Mouse (Mus musculus) heart, embryonic 13.5 days (tissue): ENCODE results near the gene Zkscan2. TPM values are rescaled to one million over a fixed set of nuclear protein-coding genes. Genes with fewer than 3 reads are reported as not detected.

Source experiments
- ATAC-seq: fragments of 200-750 bp; cut with Nextera tagmentation; 2 replicates; pipeline ENCODE4 v1.8.0; 2017; ENCODE audit warnings: moderate TSS enrichment; ENCODE audit not compliant: insufficient number of reproducible peaks, low FRiP score, low TSS enrichment; ENCODE audit errors: extremely low read depth
- H3K27ac ChIP-seq: fragments of 300-500 bp; sonication (generic); replicated peaks from 2 replicates; pipeline ENCODE4 v1.5.1; 2015; ENCODE audit warnings: moderate library complexity, mild to moderate bottlenecking, inconsistent platforms
- H3K27me3 ChIP-seq: fragments of 300-500 bp; sonication (generic); replicated peaks from 2 replicates; pipeline ENCODE4 v1.6.1; 2015; ENCODE audit warnings: mild to moderate bottlenecking, inconsistent platforms
- H3K36me3 ChIP-seq: fragments of 300-500 bp; sonication (generic); 2 replicates; pipeline ENCODE4 v1.6.1; 2015; ENCODE audit warnings: mild to moderate bottlenecking, inconsistent platforms
- H3K4me1 ChIP-seq: fragments of 300-500 bp; sonication (generic); 2 replicates; pipeline ENCODE4 v1.6.1; 2015; ENCODE audit warnings: inconsistent platforms
- H3K4me2 ChIP-seq: fragments of 300-500 bp; sonication (generic); 2 replicates; pipeline ENCODE4 v1.6.1; 2015; ENCODE audit warnings: inconsistent platforms, mild to moderate bottlenecking, moderate library complexity
- H3K4me3 ChIP-seq: fragments of 300-500 bp; sonication (generic); 2 replicates; pipeline ENCODE4 v1.5.1; 2015; ENCODE audit warnings: moderate library complexity, mild to moderate bottlenecking, inconsistent platforms
- H3K9ac ChIP-seq: fragments of 300-500 bp; sonication (generic); 2 replicates; pipeline ENCODE4 v1.6.1; 2015; ENCODE audit warnings: inconsistent platforms, mild to moderate bottlenecking, moderate library complexity
- H3K9me3 ChIP-seq: fragments of 300-500 bp; sonication (generic); 2 replicates; pipeline ENCODE4 v1.6.1; 2016; ENCODE audit warnings: inconsistent platforms
- WGBS: fragments of 180-500 bp; shearing (Covaris S2); methylation state at CpG from one replicate; pipeline ENCODE4 v1.1.7; 2015; ENCODE audit warnings: mixed read lengths; 5-methylcytosine and 5-hydroxymethylcytosine counted together
- polyA plus RNA-seq: library from polyadenylated mRNA; unstranded; fragments of >200 nt; fragmentation: Nextera tagmentation; extraction: Ambion mirVana; gene quantifications from 2 replicates; pipeline ENCODE4 v1.2.1, GENCODE M21; 2015

Gene Zkscan2
- polyA plus RNA-seq, 1 experiment from 2014 or later: 1.8 TPM

- WGBS: 77% methylated on average over 4 of the region's 4 CpGs
- Histone ChIP-seq H3K9me3 (no peaks in the 10 kb centered on the region), H3K36me3 (no peaks in the 10 kb centered on the region), H3K4me3 (no peak overlapping the region), H3K9ac (no peak overlapping the region), H3K27me3 (no peaks in the 10 kb centered on the region), H3K4me2 (0 out of 2 replicates have a peak overlapping the region, but pooled peaks have one; percentile 42), H3K4me1 (peaks cover 39% of the 10 kb centered on the region), H3K27ac (no peak overlapping the region)
- ATAC-seq: no peak
Measured at GRCm38 (mm10) chr7:123463569-123463968, 36.7 kb downstream of the Zkscan2 start.

GRCm38 (mm10) chr7:123462070-123462501 is 38.2 kb downstream of the Zkscan2 start, which contains the start of gene Aqp8:
Aqp8 (plus strand) TSS chr7:123462291.
- Histone ChIP-seq H3K27ac (0 out of 2 replicates have a peak within 1 kb of the TSS, but pooled peaks have one; percentile 8), H3K9me3 (no peaks in the 10 kb centered on the region), H3K4me2 (peak within 1 kb of the TSS; percentile 42), H3K36me3 (no peaks in the 10 kb centered on the region), H3K4me3 (no peak within 1 kb of the TSS), H3K4me1 (peaks cover 34% of the 10 kb centered on the region), H3K9ac (no peak within 1 kb of the TSS), H3K27me3 (no peaks in the 10 kb centered on the region)
- 29% methylated on average over 9 of the region's 9 CpGs for WGBS
- ATAC-seq: 0 out of 2 replicates have a peak, but pooled peaks have one; percentile 51

- H3K27ac ChIP-seq: no peak overlapping the region
- peak overlapping the region; percentile 42; the same call in 1 of the 2 replicates for H3K4me2 ChIP-seq
- peaks cover 31% of the 10 kb centered on the region for H3K4me1 ChIP-seq
- no peak for ATAC-seq
- no peaks in the 10 kb centered on the region for H3K9me3 ChIP-seq
- H3K27me3 ChIP-seq: no peaks in the 10 kb centered on the region
- no peak overlapping the region for H3K9ac ChIP-seq
- no peak overlapping the region for H3K4me3 ChIP-seq
- 86% methylated on average over 4 of the region's 4 CpGs for WGBS
- H3K36me3 ChIP-seq: no peaks in the 10 kb centered on the region
Measured at GRCm38 (mm10) chr7:123461316-123461715, 38.9 kb downstream of the Zkscan2 start.

GRCm38 (mm10) chr7:123459247-123459646 is 41.0 kb downstream of the Zkscan2 start:
- Histone ChIP-seq H3K9ac (no peak overlapping the region), H3K4me1 (peaks cover 31% of the 10 kb centered on the region), H3K36me3 (no peaks in the 10 kb centered on the region), H3K4me3 (no peak overlapping the region), H3K27ac (peak overlapping the region; percentile 13; the same call in 1 of the 2 replicates), H3K9me3 (no peaks in the 10 kb centered on the region), H3K4me2 (no peak overlapping the region; the same call in 1 of the 2 replicates), H3K27me3 (no peaks in the 10 kb centered on the region)
- ATAC-seq: no peak
- WGBS: 43% methylated on average over 4 of the region's 4 CpGs

GRCm38 (mm10) chr7:123458309-123458708 is 41.9 kb downstream of the Zkscan2 start:
- no peak overlapping the region for H3K9ac ChIP-seq
- no peaks in the 10 kb centered on the region for H3K9me3 ChIP-seq
- H3K36me3 ChIP-seq: no peaks in the 10 kb centered on the region
- no peak overlapping the region for H3K4me2 ChIP-seq
- no peak overlapping the region for H3K4me3 ChIP-seq
- H3K4me1 ChIP-seq: peaks cover 35% of the 10 kb centered on the region
- WGBS: 82% methylated on average over 4 of the region's 4 CpGs
- H3K27ac ChIP-seq: no peak overlapping the region
- H3K27me3 ChIP-seq: no peaks in the 10 kb centered on the region
- ATAC-seq: no peak

GRCm38 (mm10) chr7:123455088-123455487 is 45.2 kb downstream of the Zkscan2 start:
- Histone ChIP-seq H3K4me1 (peaks cover 28% of the 10 kb centered on the region), H3K9ac (no peak overlapping the region), H3K9me3 (no peaks in the 10 kb centered on the region), H3K27me3 (no peaks in the 10 kb centered on the region), H3K4me2 (no peak overlapping the region), H3K36me3 (no peaks in the 10 kb centered on the region), H3K27ac (no peak overlapping the region), H3K4me3 (no peak overlapping the region)
- 82% methylated on average over 3 of the region's 3 CpGs for whole genome bisulfite sequencing
- ATAC-seq: no peak

- 57% methylated on average over 8 of the region's 8 CpGs for WGBS
- H3K4me1 ChIP-seq: peaks cover 15% of the 10 kb centered on the region
- ATAC-seq: no peak
- H3K36me3 ChIP-seq: no peaks in the 10 kb centered on the region
- H3K4me3 ChIP-seq: no peak overlapping the region
- H3K4me2 ChIP-seq: no peak overlapping the region
- H3K9me3 ChIP-seq: no peaks in the 10 kb centered on the region
- no peaks in the 10 kb centered on the region for H3K27me3 ChIP-seq
- 0 out of 2 replicates have a peak overlapping the region, but pooled peaks have one; percentile 12 for H3K27ac ChIP-seq
- H3K9ac ChIP-seq: no peak overlapping the region
Measured at GRCm38 (mm10) chr7:123453066-123453465, 47.2 kb downstream of the Zkscan2 start.

- 63% methylated on average over 6 of the region's 6 CpGs for WGBS
- no peaks in the 10 kb centered on the region for H3K27me3 ChIP-seq
- no peak overlapping the region for H3K4me3 ChIP-seq
- no peak overlapping the region for H3K27ac ChIP-seq
- H3K9ac ChIP-seq: no peak overlapping the region
- peaks cover 15% of the 10 kb centered on the region for H3K4me1 ChIP-seq
- no peaks in the 10 kb centered on the region for H3K9me3 ChIP-seq
- no peaks in the 10 kb centered on the region for H3K36me3 ChIP-seq
- no peak for ATAC-seq
- no peak overlapping the region for H3K4me2 ChIP-seq
Measured at GRCm38 (mm10) chr7:123452551-123452950, 47.7 kb downstream of the Zkscan2 start.

GRCm38 (mm10) chr7:123450515-123450914 is 49.7 kb downstream of the Zkscan2 start:
- Histone ChIP-seq H3K4me2 (no peak overlapping the region), H3K27ac (no peak overlapping the region), H3K27me3 (no peaks in the 10 kb centered on the region), H3K9ac (no peak overlapping the region), H3K36me3 (no peaks in the 10 kb centered on the region), H3K4me1 (peaks cover 15% of the 10 kb centered on the region), H3K4me3 (no peak overlapping the region), H3K9me3 (no peaks in the 10 kb centered on the region)
- ATAC-seq: no peak
- WGBS: 79% methylated on average over 2 of the region's 2 CpGs

GRCm38 (mm10) chr7:123449676-123450075 is 50.6 kb downstream of the Zkscan2 start:
- H3K4me3 ChIP-seq: no peak overlapping the region
- H3K27ac ChIP-seq: no peak overlapping the region
- no peaks in the 10 kb centered on the region for H3K9me3 ChIP-seq
- 79% methylated on average over 10 of the region's 10 CpGs for WGBS
- H3K9ac ChIP-seq: no peak overlapping the region
- no peaks in the 10 kb centered on the region for H3K27me3 ChIP-seq
- no peak for ATAC-seq
- H3K36me3 ChIP-seq: no peaks in the 10 kb centered on the region
- no peak overlapping the region for H3K4me2 ChIP-seq
- H3K4me1 ChIP-seq: peaks cover 15% of the 10 kb centered on the region

GRCm38 (mm10) chr7:123448794-123449193 is 51.5 kb downstream of the Zkscan2 start:
- H3K9me3 ChIP-seq: no peaks in the 10 kb centered on the region
- no peak overlapping the region for H3K4me2 ChIP-seq
- WGBS: 90% methylated on average over 2 of the region's 2 CpGs
- ATAC-seq: no peak
- H3K36me3 ChIP-seq: no peaks in the 10 kb centered on the region
- no peak overlapping the region for H3K4me3 ChIP-seq
- H3K27ac ChIP-seq: no peak overlapping the region
- peaks cover 15% of the 10 kb centered on the region for H3K4me1 ChIP-seq
- no peak overlapping the region for H3K9ac ChIP-seq
- H3K27me3 ChIP-seq: no peaks in the 10 kb centered on the region

- Histone ChIP-seq H3K4me3 (no peak overlapping the region), H3K9ac (no peak overlapping the region), H3K27ac (no peak overlapping the region), H3K4me1 (peaks cover 6% of the 10 kb centered on the region; the same call in 1 of the 2 replicates), H3K9me3 (peaks cover 8% of the 10 kb centered on the region; the same call in 1 of the 2 replicates), H3K4me2 (no peak overlapping the region), H3K36me3 (no peaks in the 10 kb centered on the region), H3K27me3 (no peaks in the 10 kb centered on the region)
- ATAC-seq: no peak
- 53% methylated on average over 1 of the region's 1 CpGs for WGBS
Measured at GRCm38 (mm10) chr7:123442079-123442478, 58.2 kb downstream of the Zkscan2 start.
